Mouse (Mus musculus): Measurements from ENCODE around the gene Sytl1.

DNA sequence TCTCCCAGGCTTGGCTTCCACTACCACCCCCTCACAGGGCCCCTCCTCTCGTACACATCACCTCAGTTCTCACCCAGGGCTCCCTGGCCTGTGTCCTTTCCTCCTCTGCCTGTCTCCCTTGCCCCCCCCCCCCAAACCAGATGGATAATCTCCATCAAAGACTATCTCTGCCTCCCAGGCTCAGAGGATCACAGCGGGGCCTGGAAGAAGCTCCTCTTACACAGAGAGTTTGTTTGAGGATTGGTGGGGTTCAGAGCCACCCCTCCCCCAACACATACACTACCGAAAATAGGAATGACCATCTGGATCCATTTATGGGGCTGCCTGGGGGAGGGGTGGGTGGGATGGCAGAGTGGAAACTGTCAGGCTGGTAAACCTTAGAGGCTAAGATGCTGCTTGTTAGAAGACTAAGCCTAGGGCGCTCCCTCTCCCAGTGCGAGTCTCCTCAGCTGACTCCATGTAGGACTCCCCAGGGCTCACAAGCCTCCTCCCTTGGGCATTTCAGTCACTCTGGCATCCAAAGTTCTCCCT is 19.1 kb upstream of the Sytl1 start:
- no peak for TF ChIP-seq POLR2A (IDR thresholded peaks at IDR 0.05; ENCODE audit: borderline replicate concordance, low read depth, low read length)
- no peak for TF ChIP-seq CTCF (IDR thresholded peaks at IDR 0.05; ENCODE audit: low read depth, low read length)

All from bone marrow macrophage, adult 2 months (primary cell).